Mouse (Mus musculus) ovary, adult 2 months (tissue): ENCODE results near the gene Ncf1. TPM values are rescaled to one million over a fixed set of nuclear protein-coding genes. Genes with fewer than 3 reads are reported as not detected.

Source experiments
- polyA plus RNA-seq: library from polyadenylated mRNA; depleted of rRNA; stranded (reverse); fragments of >200 nt; gene quantifications from 2 replicates; pipeline ENCODE4 v1.2.3, GENCODE M21; 2012; rRNA removed

Gene Ncf1
- 9.5 and 10.6 TPM in 2 replicates for polyA plus RNA-seq

GRCm38 (mm10) chr5:134229391-134229790 lies at the start of gene Ncf1:
Gene Ncf1, minus strand, starts transcription at chr5:134229625.

GRCm38 (mm10) chr5:134183880-134184808 lies 45.3 kb downstream of the Ncf1 start, which contains the start of gene Gtf2ird2:
Gene Gtf2ird2, plus strand, starts transcription at chr5:134184019.

GRCm38 (mm10) chr5:134176169-134176881 lies 53.1 kb downstream of the Ncf1 start, which contains the start of gene Rcc1l:
Gene Rcc1l, minus strand, starts transcription at chr5:134176774.

Other genes with a start within 250 kb of the Ncf1 start
- gene Castor2, start 129.9 kb downstream of the Ncf1 start, polyA plus RNA-seq = 6.0 and 9.3 TPM in 2 replicates
- 28.2 and 30.8 TPM in 2 replicates for gene Rcc1l, start 52.9 kb downstream of the Ncf1 start, polyA plus RNA-seq
- 11.5 and 12.8 TPM in 2 replicates for gene Gtf2ird2, start 45.6 kb downstream of the Ncf1 start, polyA plus RNA-seq
- gene Gtf2i, start 85.1 kb upstream of the Ncf1 start, polyA plus RNA-seq = 86.9 and 123 TPM in 2 replicates
- gene Gtf2ird1, start 227.1 kb upstream of the Ncf1 start, polyA plus RNA-seq = 30.6 and 34.3 TPM in 2 replicates